Mouse (Mus musculus) neutrophil, adult 5-6 weeks (primary cell): ENCODE results near the gene Fcho1. TPM values are rescaled to one million over a fixed set of nuclear protein-coding genes. Genes with fewer than 3 reads are reported as not detected.
A peak's percentile ranks its signal among the peaks of the same experiment; 100 is the strongest.
"Not testable (repeated sequence)": the region's sequence is repeated elsewhere in the genome, so short reads cannot be mapped to it uniquely, and the experiment has no call there.

Experiments
- ATAC-seq: fragments of 151-379, 151-347 bp; 2 replicates; pipeline ENCODE4 v1.8.0; 2017; ENCODE audit warnings: mild to moderate bottlenecking, moderate TSS enrichment; ENCODE audit not compliant: insufficient number of reproducible peaks, poor library complexity, low FRiP score, severe bottlenecking; ENCODE audit errors: extremely low read depth
- total RNA-seq: library from RNA; stranded (forward); fragments of 200-1000 nt; gene quantifications from 2 replicates; pipeline ENCODE4 v1.2.3, GENCODE M21; 2017

Gene Fcho1
- total RNA-seq, 1 experiment from 2014 or later: 80.4 TPM

- peak; percentile 80 for ATAC-seq
Measured at GRCm38 (mm10) chr8:71723047-71723551, 2.4 kb downstream of the Fcho1 start.

GRCm38 (mm10) chr8:71719928-71720457, 5.5 kb downstream of the Fcho1 start:
- no peak for ATAC-seq

- ATAC-seq: no peak
Measured at GRCm38 (mm10) chr8:71719218-71719617, 6.3 kb downstream of the Fcho1 start.

GRCm38 (mm10) chr8:71718252-71718651, 7.3 kb downstream of the Fcho1 start:
- no peak for ATAC-seq

DNA sequence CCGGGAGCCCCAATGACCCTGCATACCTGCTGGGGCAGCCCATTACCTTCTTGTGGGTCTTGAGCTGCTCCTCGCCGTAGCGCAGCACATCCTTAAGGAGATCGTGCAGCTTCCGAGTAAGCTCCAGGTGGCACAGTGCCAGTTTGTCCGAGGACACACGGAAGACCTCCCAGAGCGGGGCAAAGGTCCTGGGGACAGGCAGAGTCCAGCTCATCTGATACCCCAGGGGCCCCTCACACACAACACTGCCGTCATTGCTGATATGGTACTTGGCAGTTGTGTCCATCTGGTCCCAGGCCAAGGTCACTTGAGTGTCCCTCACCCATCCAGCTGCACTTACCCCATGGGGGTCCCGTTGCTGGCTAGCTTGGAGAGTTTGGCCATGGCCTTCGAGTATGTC, 8.4 kb downstream of the Fcho1 start:
- ATAC-seq: no peak

GRCm38 (mm10) chr8:71716561-71717053, 8.9 kb downstream of the Fcho1 start:
- ATAC-seq: no peak

DNA sequence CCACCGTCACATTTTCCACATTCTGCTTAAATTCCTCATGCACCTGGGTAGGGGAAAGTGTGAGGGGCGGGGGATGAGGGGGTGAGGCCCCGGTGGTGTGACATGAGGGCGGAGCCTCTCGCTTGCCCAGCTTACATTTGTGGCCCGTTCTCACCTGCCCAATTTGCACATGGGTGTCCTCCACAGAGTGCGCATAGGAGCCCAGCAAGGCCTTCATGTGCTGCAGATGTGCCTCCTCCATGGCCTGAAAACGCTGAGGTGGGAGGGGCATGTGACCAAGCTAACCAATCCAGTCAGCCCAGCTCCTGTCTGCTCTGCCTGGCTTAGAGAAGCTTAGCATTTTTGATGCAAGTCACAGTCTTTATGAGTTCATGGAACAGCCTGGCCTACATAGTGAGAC, 10.0 kb downstream of the Fcho1 start:
- ATAC-seq: no peak

DNA sequence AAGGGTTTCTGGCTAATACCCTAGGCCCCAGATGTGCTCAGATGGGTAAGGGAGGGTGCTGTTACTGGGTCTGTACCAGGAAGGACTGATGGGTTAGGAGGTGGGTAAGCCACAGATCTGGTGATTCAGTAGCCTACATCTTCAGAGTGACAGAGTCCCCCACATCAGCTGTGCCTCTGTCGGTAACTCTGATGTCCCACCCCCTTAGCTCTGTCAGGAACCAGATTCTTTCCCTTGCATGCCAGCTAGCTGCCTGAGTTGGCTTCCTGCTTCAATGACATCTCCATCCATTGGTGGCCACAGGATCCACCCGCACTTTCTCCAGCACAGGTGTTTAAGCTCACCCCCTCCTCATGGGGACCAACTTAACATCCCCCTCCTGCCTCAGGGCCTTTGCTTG, 13.9 kb downstream of the Fcho1 start:
- no peak for ATAC-seq

GRCm38 (mm10) chr8:71709800-71710446, 15.6 kb downstream of the Fcho1 start:
- ATAC-seq: peak; percentile 56; the same call in 1 of the 2 replicates

GRCm38 (mm10) chr8:71709134-71709799, 16.2 kb downstream of the Fcho1 start:
- no peak for ATAC-seq

DNA sequence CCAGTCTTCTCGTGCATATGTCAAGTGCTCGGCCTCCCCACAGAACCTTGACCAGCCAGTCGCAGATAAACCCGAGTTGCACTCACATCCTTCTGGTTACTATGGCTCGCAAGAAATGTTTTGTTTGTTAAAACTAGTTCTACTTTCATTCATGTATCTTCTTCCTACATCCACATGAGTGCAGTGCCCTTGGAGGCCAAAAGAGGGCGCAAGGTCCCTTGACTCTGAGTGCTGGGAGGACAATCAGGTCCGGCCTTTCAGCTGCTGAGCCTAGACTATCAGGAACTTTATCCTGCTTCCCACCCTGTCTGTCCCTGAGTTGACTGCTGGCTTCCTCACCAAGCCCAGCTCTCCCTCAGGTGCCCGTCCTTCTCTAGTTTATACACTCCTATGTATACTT, 17.6 kb downstream of the Fcho1 start:
- 0 out of 2 replicates have a peak, but pooled peaks have one; percentile 26 for ATAC-seq

GRCm38 (mm10) chr8:71703400-71703799, 22.1 kb downstream of the Fcho1 start:
- not testable (repeated sequence) for ATAC-seq

DNA sequence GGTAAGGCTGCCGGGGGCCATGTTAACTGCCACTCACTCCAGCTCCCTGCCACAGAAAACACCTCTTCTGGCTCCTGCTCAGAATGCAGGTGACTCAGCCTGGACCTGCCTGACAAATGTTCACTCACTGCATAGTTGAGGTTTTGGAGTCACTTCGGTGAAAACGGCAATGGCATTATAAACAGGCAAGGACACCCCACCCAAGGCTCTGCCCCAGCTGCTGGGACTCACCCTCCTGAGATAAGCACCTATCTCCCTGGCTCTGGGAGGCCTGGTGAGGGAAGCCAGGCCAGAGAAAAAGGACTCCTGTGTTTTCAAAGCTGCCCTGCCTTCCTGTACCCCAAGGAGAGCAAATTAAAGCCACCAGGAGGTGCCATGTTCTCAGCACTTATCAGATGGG, 22.6 kb downstream of the Fcho1 start:
- no peak for ATAC-seq

- peak; percentile 45; the same call in 1 of the 2 replicates for ATAC-seq
Measured at GRCm38 (mm10) chr8:71702087-71702432, 23.5 kb downstream of the Fcho1 start.

- no peak; the same call in 1 of the 2 replicates for ATAC-seq
Measured at GRCm38 (mm10) chr8:71701414-71702086, 24.0 kb downstream of the Fcho1 start, which contains the start of gene B3gnt3. Gene B3gnt3, minus strand, starts transcription at chr8:71701789.

DNA sequence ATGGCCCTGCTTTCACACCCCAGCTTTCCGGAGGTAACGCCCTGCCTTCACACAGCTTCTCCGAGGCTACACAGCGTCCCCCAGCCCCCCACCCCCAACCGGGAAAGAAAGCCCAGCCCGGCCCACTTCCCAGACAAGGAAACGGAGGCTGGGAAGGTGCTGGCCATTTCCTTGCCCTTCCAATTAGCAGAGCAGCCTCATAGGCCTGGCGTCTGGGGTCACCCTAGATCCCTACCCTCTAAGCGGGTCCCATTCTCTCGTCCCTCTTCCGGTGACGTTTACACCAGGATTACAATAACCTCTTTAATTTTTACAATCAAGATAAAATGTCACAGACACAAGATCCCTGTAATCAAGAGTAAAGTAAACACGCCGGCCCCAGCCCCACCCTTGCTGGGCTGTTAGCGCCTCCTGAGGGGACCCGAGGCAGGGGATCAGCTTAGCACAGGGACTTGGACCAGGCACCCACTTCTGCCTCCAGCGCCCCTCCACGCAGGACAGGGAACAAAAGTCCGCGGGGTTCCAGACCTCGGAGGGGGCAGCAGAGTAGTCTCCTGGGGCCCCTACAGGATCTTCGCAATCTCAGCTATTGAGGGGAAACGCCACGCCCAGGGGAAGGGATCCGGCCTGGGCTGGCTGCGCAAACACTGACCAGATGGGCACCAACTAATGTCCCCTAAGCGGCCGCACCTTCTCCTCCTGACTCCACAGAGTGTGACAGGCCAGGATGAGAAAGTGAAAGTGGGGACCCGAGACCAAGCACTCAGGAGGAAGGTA, 24.8 kb downstream of the Fcho1 start:
- no peak for ATAC-seq

- ATAC-seq: not testable (repeated sequence)
Measured at GRCm38 (mm10) chr8:71695456-71695855, 30.1 kb downstream of the Fcho1 start.

GRCm38 (mm10) chr8:71693166-71694041, 32.1 kb downstream of the Fcho1 start:
- no peak for ATAC-seq
